ENCODE assay signal across 16 mouse cellular contexts in genomic region chr10:81234206-81234605, GRCm38 (mm10). TPM values are rescaled to one million over a fixed set of nuclear protein-coding genes. Genes with fewer than 3 reads are reported as not detected.
DNase-seq lines count a peak whose midpoint lies in the region; ATAC-seq and TF ChIP-seq lines count a peak whose summit lies in the region.
"Had no signal": no experiment of that assay in that cellular context is flagged by ENCODE, and none has a peak within 500 bp of the region (broad histone marks: within the 10 kb centered on the region; RNA-seq: fewer than 3 reads in every experiment).

No protein-coding gene starts in this region.

- 85% methylated on average over 6 of the region's 6 CpGs for WGBS in limb, embryonic 12.5 days
- WGBS in limb, embryonic 10.5 days: 84% methylated on average over 6 of the region's 6 CpGs
- 75% methylated on average over 6 of the region's 6 CpGs for WGBS in limb, embryonic 14.5 days

- H3K27me3 ChIP-seq in limb, embryonic 12.5 days: peaks cover 62% of the 10 kb centered on the region
- H3K27me3 ChIP-seq in limb, embryonic 10.5 days (ENCODE audit: low read depth, poor library complexity, severe bottlenecking): peaks cover 67% of the 10 kb centered on the region
- peaks cover 39% of the 10 kb centered on the region for H3K27me3 ChIP-seq in limb, embryonic 14.5 days (ENCODE audit: control insufficient read depth, insufficient read depth, low read length)

- no peak for TF ChIP-seq POLR2A in limb, embryonic 14.5 days (IDR thresholded peaks at IDR 0.05; ENCODE audit: borderline replicate concordance, extremely low read depth, insufficient read depth, insufficient read length)

- H3K36me3 ChIP-seq in limb, embryonic 12.5 days: no peaks in the 10 kb centered on the region
- no peaks in the 10 kb centered on the region for H3K36me3 ChIP-seq in limb, embryonic 10.5 days
- H3K36me3 ChIP-seq in limb, embryonic 14.5 days (ENCODE audit: control insufficient read depth, insufficient read depth, low read length): no peaks in the 10 kb centered on the region; the same call in 1 of the 2 replicates

- peak overlapping the region; percentile 75; the same call in 1 of the 2 replicates for H3K4me2 ChIP-seq in limb, embryonic 12.5 days
- H3K4me2 ChIP-seq in limb, embryonic 14.5 days (replicated peaks; ENCODE audit: low read depth, low read length, severe bottlenecking): 0 out of 2 replicates have a peak overlapping the region, but pooled peaks have one; percentile 81

- H3K4me1 ChIP-seq in limb, embryonic 12.5 days (replicated peaks): peaks cover 16% of the 10 kb centered on the region
- peaks cover 39% of the 10 kb centered on the region for H3K4me1 ChIP-seq in limb, embryonic 10.5 days
- H3K4me1 ChIP-seq in limb, embryonic 14.5 days (ENCODE audit: control insufficient read depth, insufficient read depth, low read length): peaks cover 12% of the 10 kb centered on the region

- peak overlapping the region; percentile 77; the same call in 1 of the 2 replicates for H3K4me3 ChIP-seq in limb, embryonic 12.5 days (replicated peaks)
- no peak overlapping the region for H3K4me3 ChIP-seq in limb, embryonic 10.5 days
- H3K4me3 ChIP-seq in limb, embryonic 14.5 days (replicated peaks; ENCODE audit: low read length): 0 out of 2 replicates have a peak overlapping the region, but pooled peaks have one; percentile 71

- H3K27ac ChIP-seq in limb, embryonic 12.5 days: no peak overlapping the region
- no peak overlapping the region for H3K27ac ChIP-seq in limb, embryonic 10.5 days
- H3K27ac ChIP-seq in limb, embryonic 14.5 days (replicated peaks; ENCODE audit: low read depth, low read length): no peak overlapping the region

- no peaks in the 10 kb centered on the region for H3K9me3 ChIP-seq in limb, embryonic 12.5 days
- no peaks in the 10 kb centered on the region for H3K9me3 ChIP-seq in limb, embryonic 10.5 days (replicated peaks)
- H3K9me3 ChIP-seq in limb, embryonic 14.5 days (ENCODE audit: control insufficient read depth, low read length): no peaks in the 10 kb centered on the region

- no peak for ATAC-seq in limb, embryonic 12.5 days (ENCODE audit: insufficient number of reproducible peaks, insufficient read depth, low FRiP score, low TSS enrichment, low read depth)
- ATAC-seq in limb, embryonic 14.5 days (ENCODE audit: low FRiP score, low read depth): no peak

- H3K9ac ChIP-seq in limb, embryonic 12.5 days (replicated peaks): no peak overlapping the region
- H3K9ac ChIP-seq in limb, embryonic 14.5 days (ENCODE audit: low read depth, low read length, severe bottlenecking): no peak overlapping the region

- DNase-seq in adrenal gland, adult 2 months: peak; percentile 41
- no peak for DNase-seq in adrenal gland, adult 8-10 months
- DNase-seq in limb, embryonic 10.5 days (ENCODE audit: low spot score): no peak
- DNase-seq in NIH3T3 (ENCODE audit: low read depth): peak; percentile 65
- DNase-seq in limb, embryonic 14.5 days (ENCODE audit: low spot score): no peak
- no peak for DNase-seq in heart, postnatal 4 days
- no peak for DNase-seq in kidney, adult 9 months
- DNase-seq: cerebellum, adult 9-10 months; kidney, adult 2 months; lung, embryonic 14.5 days; spleen, adult 18-20 months had no signal

RNA-seq across cellular contexts. Expression of gene Zfr2, which starts 1.3 kb away (rescaled TPM):
- 10 to 100 TPM; 12.6 to 14.1 TPM for total RNA-seq in adrenal gland, adult 2 months (2021)
- 38.7 and 47.5 TPM in 2 replicates for polyA plus RNA-seq in adrenal gland, adult 2 months (2012; rRNA removed)
- 10 to 100 TPM; 27.6 to 35.6 (median 30.0) TPM for total RNA-seq in adrenal gland, adult 8-10 months (2022)
- 9.9 and 12.1 TPM in 2 replicates for polyA plus RNA-seq in limb, embryonic 12.5 days (2016; fragmentation: Nextera tagmentation; extraction: Ambion mirVana)
- 2.0 and 5.0 TPM in 2 replicates for polyA plus RNA-seq in limb, embryonic 10.5 days (2016; fragmentation: Nextera tagmentation; extraction: Ambion mirVana)
- 39.7 and 44.7 TPM in 2 replicates for polyA plus RNA-seq in limb, embryonic 14.5 days (2012; rRNA removed)
- 9.7 and 10.5 TPM in 2 replicates for polyA plus RNA-seq in limb, embryonic 14.5 days (2014; fragmentation: Nextera tagmentation; extraction: Ambion mirVana)
- 1 to 10 TPM; 4.2 to 5.5 TPM for total RNA-seq in heart, postnatal 4 days (2021)

RNA-seq across cellular contexts. Expression of gene Atcay, which starts 3.6 kb away (rescaled TPM):
- total RNA-seq in adrenal gland, adult 2 months (2021): 1 to 10 TPM; 2.4 to 3.8 TPM
- 1.4 and 1.6 TPM in 2 replicates for polyA plus RNA-seq in adrenal gland, adult 2 months (2012; rRNA removed)
- total RNA-seq in adrenal gland, adult 8-10 months (2022): 1 to 10 TPM; 3.8 to 6.4 (median 4.4) TPM
- 0.38 and 0.43 TPM in 2 replicates for polyA plus RNA-seq in limb, embryonic 12.5 days (2016; fragmentation: Nextera tagmentation; extraction: Ambion mirVana)
- 0.06 TPM in 1 of 2 replicates, not detected in the other for polyA plus RNA-seq in limb, embryonic 10.5 days (2016; fragmentation: Nextera tagmentation; extraction: Ambion mirVana)
- polyA plus RNA-seq in limb, embryonic 14.5 days (2012; rRNA removed): 0.67 and 0.74 TPM in 2 replicates
- 0.25 TPM in 1 of 2 replicates, not detected in the other for polyA plus RNA-seq in limb, embryonic 14.5 days (2014; fragmentation: Nextera tagmentation; extraction: Ambion mirVana)
- under 1 TPM; 0.23 to 0.24 TPM for total RNA-seq in heart, postnatal 4 days (2021)
- total RNA-seq: megakaryocyte-erythroid progenitor cell, adult 5-6 weeks had no signal
- polyA plus RNA-seq: lung, embryonic 14.5 days had no signal

RNA-seq across cellular contexts. Expression of gene Matk, which starts 18.5 kb away (rescaled TPM):
- total RNA-seq in adrenal gland, adult 2 months (2021): under 1 TPM; 0.69 to 0.73 TPM
- polyA plus RNA-seq in adrenal gland, adult 2 months (2012; rRNA removed): 0.86 and 1.0 TPM in 2 replicates
- total RNA-seq in adrenal gland, adult 8-10 months (2022): 1 to 10 TPM in 3 of 4 experiments, under 1 TPM in 1; 0.67 to 2.1 (median 1.5) TPM
- 4.2 and 4.9 TPM in 2 replicates for polyA plus RNA-seq in limb, embryonic 12.5 days (2016; fragmentation: Nextera tagmentation; extraction: Ambion mirVana)
- 2.1 and 3.0 TPM in 2 replicates for polyA plus RNA-seq in limb, embryonic 10.5 days (2016; fragmentation: Nextera tagmentation; extraction: Ambion mirVana)
- 9.9 and 10.6 TPM in 2 replicates for polyA plus RNA-seq in limb, embryonic 14.5 days (2012; rRNA removed)
- polyA plus RNA-seq in limb, embryonic 14.5 days (2014; fragmentation: Nextera tagmentation; extraction: Ambion mirVana): 5.9 and 6.8 TPM in 2 replicates
- total RNA-seq in heart, postnatal 4 days (2021): under 1 TPM; 0.21 to 0.56 TPM

RNA-seq across cellular contexts. Expression of gene Nmrk2, which starts 32.4 kb away (rescaled TPM):
- not detected for total RNA-seq in adrenal gland, adult 2 months (2021)
- polyA plus RNA-seq in adrenal gland, adult 2 months (2012; rRNA removed): not detected in 2 replicates
- total RNA-seq in adrenal gland, adult 8-10 months (2022): not detected
- not detected in 2 replicates for polyA plus RNA-seq in limb, embryonic 12.5 days (2016; fragmentation: Nextera tagmentation; extraction: Ambion mirVana)
- not detected in 2 replicates for polyA plus RNA-seq in limb, embryonic 10.5 days (2016; fragmentation: Nextera tagmentation; extraction: Ambion mirVana)
- polyA plus RNA-seq in limb, embryonic 14.5 days (2012; rRNA removed): 0.31 and 0.43 TPM in 2 replicates
- 0.64 and 0.87 TPM in 2 replicates for polyA plus RNA-seq in limb, embryonic 14.5 days (2014; fragmentation: Nextera tagmentation; extraction: Ambion mirVana)
- 10 to 100 TPM; 44.1 to 74.9 TPM for total RNA-seq in heart, postnatal 4 days (2021)
- total RNA-seq: ES-E14; megakaryocyte-erythroid progenitor cell, adult 5-6 weeks had no signal
- polyA plus RNA-seq: gonadal fat pad, adult 2 months; lung, embryonic 14.5 days; testis, adult 2 months had no signal

RNA-seq across cellular contexts. Expression of gene Mrpl54, which starts 32.5 kb away (rescaled TPM):
- 100 to 1,000 TPM; 123 to 131 TPM for total RNA-seq in adrenal gland, adult 2 months (2021)
- 193 and 221 TPM in 2 replicates for polyA plus RNA-seq in adrenal gland, adult 2 months (2012; rRNA removed)
- 100 to 1,000 TPM; 100 to 139 (median 113) TPM for total RNA-seq in adrenal gland, adult 8-10 months (2022)
- 207 and 217 TPM in 2 replicates for polyA plus RNA-seq in limb, embryonic 12.5 days (2016; fragmentation: Nextera tagmentation; extraction: Ambion mirVana)
- polyA plus RNA-seq in limb, embryonic 10.5 days (2016; fragmentation: Nextera tagmentation; extraction: Ambion mirVana): 234 and 258 TPM in 2 replicates
- 93.0 and 124 TPM in 2 replicates for polyA plus RNA-seq in limb, embryonic 14.5 days (2012; rRNA removed)
- 200 and 202 TPM in 2 replicates for polyA plus RNA-seq in limb, embryonic 14.5 days (2014; fragmentation: Nextera tagmentation; extraction: Ambion mirVana)
- total RNA-seq in heart, postnatal 4 days (2021): 100 to 1,000 TPM; 118 to 125 TPM

Comparison
In these comparisons a context has a peak if more than half of its experiments do, and no peak if none do; other contexts are left out.
1. DNase-seq: peak in adrenal gland, adult 2 months (single experiment) and NIH3T3 (single experiment); none in adrenal gland, adult 8-10 months (single experiment), limb, embryonic 10.5 days (single experiment), limb, embryonic 14.5 days (single experiment), heart, postnatal 4 days (single experiment) and kidney, adult 9 months (single experiment).